9 mouse cellular contexts compared by ENCODE assay signal in the genomic region with DNA sequence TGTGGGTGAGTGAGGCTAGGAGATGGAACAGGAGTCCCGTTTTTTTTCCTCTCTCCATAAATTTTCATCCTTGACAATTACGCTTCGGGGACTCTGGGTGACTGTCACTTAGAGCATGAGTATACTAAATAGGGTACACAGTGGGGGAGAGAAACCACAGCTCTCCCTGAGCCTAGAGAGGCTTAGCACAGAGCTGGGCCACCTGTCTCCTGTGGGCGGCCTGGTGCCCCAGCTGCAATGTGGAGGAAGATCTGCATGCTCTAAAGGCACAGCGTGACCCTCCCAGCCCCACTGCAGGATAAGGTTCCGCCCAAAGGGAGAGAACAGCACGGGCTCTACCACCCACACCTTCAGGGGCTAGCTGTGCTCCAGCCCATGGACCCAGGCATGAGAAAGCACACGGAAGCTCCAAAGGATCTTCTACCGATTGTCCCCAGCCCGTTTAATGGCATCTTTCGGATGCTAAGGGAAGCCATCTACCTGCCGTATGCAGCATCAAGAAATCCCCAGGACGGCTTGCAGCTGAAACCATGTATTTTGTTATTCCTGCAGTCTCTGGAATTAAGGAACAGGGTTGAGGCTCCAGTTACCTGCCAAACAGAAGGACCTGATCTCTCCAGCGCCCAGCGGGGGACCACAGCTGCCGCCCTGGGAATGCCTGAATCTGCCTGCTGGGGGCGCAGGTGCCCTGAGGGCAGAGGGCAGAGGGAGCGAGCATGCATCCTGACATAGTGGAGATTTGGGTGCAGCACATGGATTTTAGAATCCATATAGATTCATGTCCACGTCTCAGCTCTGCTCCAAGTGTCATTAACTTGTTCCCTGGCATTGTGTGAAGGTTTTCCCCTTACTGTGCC.
DNase-seq lines count a peak whose midpoint lies in the region; ATAC-seq and TF ChIP-seq lines count a peak whose summit lies in the region.
"Had no signal": no experiment of that assay in that cellular context is flagged by ENCODE, and none has a peak within 500 bp of the region (broad histone marks: within the 10 kb centered on the region; RNA-seq: fewer than 3 reads in every experiment).

No protein-coding gene starts in this region.

- H3K36me3 ChIP-seq in neural tube, embryonic 12.5 days, result no peaks in the 10 kb centered on the region

- 0 out of 2 replicates have a peak, but pooled peaks cover 2% of the 10 kb centered on the region for H3K4me1 ChIP-seq in neural tube, embryonic 12.5 days

- TF ChIP-seq CTCF in layer of hippocampus, adult 2 months (conservative IDR thresholded peaks at IDR 0.05), result peak; percentile 71

- no peak overlapping the region for H3K4me2 ChIP-seq in neural tube, embryonic 12.5 days (replicated peaks)

- ATAC-seq in neural tube, embryonic 12.5 days (ENCODE audit: low FRiP score, low read depth), result peak; percentile 57

- H3K9ac ChIP-seq in neural tube, embryonic 12.5 days, result no peak overlapping the region

- WGBS in neural tube, embryonic 12.5 days, result 60% methylated on average over 19 of the region's 19 CpGs

- no peak for DNase-seq in layer of hippocampus, adult 2 months (ENCODE audit: low spot score in 2 of 2)
- DNase-seq in layer of hippocampus, postnatal 25 days (ENCODE audit: extremely low spot score in 1 of 2, low spot score in 1 of 2), result no peak
- DNase-seq in R1 (ENCODE audit: low read depth, low spot score), result peak; percentile 50
- peak; percentile 30 to 55 for DNase-seq in cerebellum, postnatal 14 days
- DNase-seq in layer of hippocampus, adult 9-11 months, result no peak
- DNase-seq in adrenal gland, adult (ENCODE audit: inconsistent age in 2 of 2, low spot score in 1 of 2), result no peak
- DNase-seq: adrenal gland, adult 8-10 months; heart, postnatal 4 days had no signal

- no peaks in the 10 kb centered on the region for H3K9me3 ChIP-seq in neural tube, embryonic 12.5 days

- H3K4me3 ChIP-seq in layer of hippocampus, adult 2 months, result no peak overlapping the region
- no peak overlapping the region for H3K4me3 ChIP-seq in neural tube, embryonic 12.5 days

- no peaks in the 10 kb centered on the region for H3K27me3 ChIP-seq in neural tube, embryonic 12.5 days (replicated peaks)

- no peak overlapping the region for H3K27ac ChIP-seq in layer of hippocampus, adult 2 months
- no peak overlapping the region for H3K27ac ChIP-seq in neural tube, embryonic 12.5 days

Comparison
In these comparisons a context has a peak if more than half of its experiments do, and no peak if none do; other contexts are left out.
1. DNase-seq: peak in R1 (single experiment) and cerebellum, postnatal 14 days (2 of 2); none in layer of hippocampus, adult 2 months (0 of 2), layer of hippocampus, postnatal 25 days (0 of 2), layer of hippocampus, adult 9-11 months (single experiment) and adrenal gland, adult (0 of 2).